Mouse (Mus musculus) liver, adult 2 months (tissue): ENCODE results near the gene Csnk1e.

ENCODE experiments used
- CTCF ChIP-seq: fragments of 200-500 bp; IDR thresholded peaks from 2 replicates; pipeline ENCODE4 v1.5.1; 2011; ENCODE audit warnings: low read depth, low read length, control low read depth
- POLR2A ChIP-seq: fragments of 200-500 bp; IDR thresholded peaks from 2 replicates; pipeline ENCODE4 v1.6.1; 2011; ENCODE audit warnings: low read length, control low read depth; ENCODE audit not compliant: insufficient read depth; ENCODE audit errors: extremely low read depth

GRCm38 (mm10) chr15:79440651-79441330 lies 14.6 kb downstream of the Csnk1e start:
- TF ChIP-seq CTCF (no peak), POLR2A (no peak)
